12 mouse cellular contexts compared by ENCODE assay signal in the genomic region with DNA sequence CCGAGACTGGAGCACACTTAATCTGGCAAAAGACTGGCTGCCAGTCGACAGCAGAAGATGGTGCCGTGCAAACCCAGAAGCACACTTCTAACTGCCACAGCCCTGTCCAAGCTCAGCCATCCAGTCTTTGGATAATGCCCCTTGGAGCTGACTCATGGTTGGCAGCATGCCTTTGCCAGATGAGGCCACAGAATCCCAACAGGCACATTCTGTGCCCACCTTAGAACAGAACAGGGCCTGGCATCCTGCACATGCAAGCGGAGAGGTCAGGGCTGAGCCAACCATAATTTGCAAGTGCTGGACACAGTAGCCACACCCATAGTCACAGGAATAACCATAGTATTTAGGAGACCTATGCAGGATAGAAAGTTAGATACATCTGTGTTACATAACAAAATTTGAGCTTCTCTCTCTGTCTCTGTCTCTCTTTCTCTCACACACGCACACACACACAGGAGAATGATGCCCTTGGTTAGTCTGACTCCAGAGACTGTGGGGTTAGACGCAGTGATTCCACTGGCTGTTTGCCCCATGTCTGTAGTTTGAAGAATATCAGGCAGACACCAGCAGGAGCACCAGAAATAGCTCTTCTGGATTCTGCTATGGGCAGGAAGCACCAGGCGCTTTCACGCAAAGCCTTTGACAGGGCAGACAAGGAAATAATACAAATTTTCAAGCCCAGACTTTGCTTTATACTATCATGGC. TPM values are rescaled to one million over a fixed set of nuclear protein-coding genes. Genes with fewer than 3 reads are reported as not detected.
DNase-seq lines count a peak whose midpoint lies in the region; ATAC-seq and TF ChIP-seq lines count a peak whose summit lies in the region.
"Had no signal": no experiment of that assay in that cellular context is flagged by ENCODE, and none has a peak within 500 bp of the region (broad histone marks: within the 10 kb centered on the region; RNA-seq: fewer than 3 reads in every experiment).

No protein-coding gene starts in this region.

- no peak overlapping the region for H3K4me3 ChIP-seq in heart, embryonic 12.5 days
- no peak overlapping the region for H3K4me3 ChIP-seq in heart, postnatal 0 days (ENCODE audit: low read depth, low read length)
- H3K4me3 ChIP-seq: erythroblast, embryonic 14.5 days had no signal

- H3K4me2 ChIP-seq in heart, embryonic 12.5 days = no peak overlapping the region
- 0 out of 2 replicates have a peak overlapping the region, but pooled peaks have one; percentile 4 for H3K4me2 ChIP-seq in heart, postnatal 0 days (ENCODE audit: low read depth, low read length)

- H3K36me3 ChIP-seq in heart, embryonic 12.5 days = no peaks in the 10 kb centered on the region
- H3K36me3 ChIP-seq in heart, postnatal 0 days (replicated peaks; ENCODE audit: control insufficient read depth, insufficient read depth, low read length) = no peaks in the 10 kb centered on the region

- no peaks in the 10 kb centered on the region for H3K9me3 ChIP-seq in heart, embryonic 12.5 days (replicated peaks)
- no peaks in the 10 kb centered on the region for H3K9me3 ChIP-seq in heart, postnatal 0 days (replicated peaks; ENCODE audit: control insufficient read depth, low read length)

- no peak overlapping the region for H3K9ac ChIP-seq in heart, embryonic 12.5 days
- H3K9ac ChIP-seq in heart, postnatal 0 days (replicated peaks; ENCODE audit: low read depth, low read length) = no peak overlapping the region
- H3K9ac ChIP-seq: liver, embryonic 14.5 days had no signal

- ATAC-seq in heart, embryonic 12.5 days (ENCODE audit: insufficient number of reproducible peaks, low FRiP score) = no peak
- ATAC-seq in heart, postnatal 0 days (ENCODE audit: insufficient read depth, low read depth) = peak; percentile 74

- H3K27ac ChIP-seq in heart, embryonic 12.5 days (ENCODE audit: poor library complexity, severe bottlenecking) = no peak overlapping the region
- H3K27ac ChIP-seq in heart, postnatal 0 days (ENCODE audit: low read depth) = peak overlapping the region; percentile 79
- H3K27ac ChIP-seq: liver, embryonic 14.5 days had no signal

- DNase-seq in heart, adult 11 months = peak; percentile 98
- peak; percentile 18 for DNase-seq in right cerebral cortex, postnatal 25 days
- DNase-seq in right cerebral cortex, postnatal 36 days (ENCODE audit: low spot score in 2 of 2) = no peak
- DNase-seq in heart, postnatal 0 days (ENCODE audit: low spot score) = no peak
- peak; percentile 40 for DNase-seq in testis, postnatal 14 days (ENCODE audit: low spot score)
- DNase-seq in T-cell, adult 2 months (ENCODE audit: low spot score) = no peak
- DNase-seq in urinary bladder, adult 2 months (ENCODE audit: low spot score) = no peak
- DNase-seq: thymus, postnatal 14 days had no signal

- 65% methylated on average over 8 of the region's 8 CpGs for WGBS in heart, embryonic 12.5 days
- WGBS in heart, postnatal 0 days = 44% methylated on average over 8 of the region's 8 CpGs

- no peaks in the 10 kb centered on the region for H3K27me3 ChIP-seq in heart, embryonic 12.5 days (replicated peaks)
- no peaks in the 10 kb centered on the region for H3K27me3 ChIP-seq in heart, postnatal 0 days (ENCODE audit: control insufficient read depth, insufficient read depth, low read length)
- H3K27me3 ChIP-seq: CH12.LX had no signal

- TF ChIP-seq EP300 in heart, postnatal 0 days (IDR thresholded peaks at IDR 0.05; ENCODE audit: low read depth) = 0 out of 2 replicates have a peak, but pooled peaks have one; percentile 22

- no peak for TF ChIP-seq CTCF in heart, postnatal 0 days (IDR thresholded peaks at IDR 0.05; ENCODE audit: low read depth)

- peaks cover 12% of the 10 kb centered on the region for H3K4me1 ChIP-seq in heart, embryonic 12.5 days (replicated peaks)
- 0 out of 2 replicates have a peak, but pooled peaks cover 7% of the 10 kb centered on the region for H3K4me1 ChIP-seq in heart, postnatal 0 days (ENCODE audit: control insufficient read depth, insufficient read depth)

RNA-seq across cellular contexts. Expression of a gene that starts 17.2 kb away (rescaled TPM):
- polyA plus RNA-seq in heart, embryonic 12.5 days (2016; fragmentation: Nextera tagmentation; extraction: Ambion mirVana) = 15.3 and 17.6 TPM in 2 replicates
- 23.7 and 26.7 TPM in 2 replicates for total RNA-seq in heart, postnatal 0 days (2014; rRNA removed; ENCODE audit: low replicate concordance)
- 25.3 and 26.1 TPM in 2 replicates for polyA plus RNA-seq in heart, postnatal 0 days (2015; fragmentation: Nextera tagmentation; extraction: Ambion mirVana)
- 134 and 144 TPM in 2 replicates for polyA plus RNA-seq in urinary bladder, adult 2 months (2012; rRNA removed)
- polyA plus RNA-seq: erythroblast, embryonic 14.5 days had no signal

RNA-seq across cellular contexts. Expression of a gene that starts 43.0 kb away (rescaled TPM):
- 23.2 and 24.8 TPM in 2 replicates for polyA plus RNA-seq in heart, embryonic 12.5 days (2016; fragmentation: Nextera tagmentation; extraction: Ambion mirVana)
- total RNA-seq in heart, postnatal 0 days (2014; rRNA removed; ENCODE audit: low replicate concordance) = 5.1 and 12.1 TPM in 2 replicates
- polyA plus RNA-seq in heart, postnatal 0 days (2015; fragmentation: Nextera tagmentation; extraction: Ambion mirVana) = 7.0 and 8.0 TPM in 2 replicates
- 16.5 TPM in 2 replicates for polyA plus RNA-seq in urinary bladder, adult 2 months (2012; rRNA removed)

Comparison
In these comparisons a context has a peak if more than half of its experiments do, and no peak if none do; other contexts are left out.
1. DNase-seq: peak in heart, adult 11 months (single experiment), right cerebral cortex, postnatal 25 days (single experiment) and testis, postnatal 14 days (single experiment); none in right cerebral cortex, postnatal 36 days (0 of 2), heart, postnatal 0 days (single experiment), T-cell, adult 2 months (single experiment) and urinary bladder, adult 2 months (single experiment).